Mouse (Mus musculus) embryo, embryonic 10 days (tissue): ENCODE data around the gene Naip5.
"Not testable (repeated sequence)": the region's sequence is repeated elsewhere in the genome, so short reads cannot be mapped to it uniquely, and the experiment has no call there.

Source experiments
- DNase-seq: peaks from one replicate; pipeline ENCODE4 v3.0.0-alpha.2; 2015; ENCODE audit warnings: low spot score

Naip5 gene

GRCm38 (mm10) chr13:100246223-100246622, at the start of gene Naip5:
Gene Naip5 (minus strand): TSS chr13:100246323.
- DNase-seq = not testable (repeated sequence)

- no peak for DNase-seq
Observed at GRCm38 (mm10) chr13:100284611-100285010, 38.5 kb upstream of the Naip5 start.

GRCm38 (mm10) chr13:100271474-100272132, 25.5 kb upstream of the Naip5 start:
- not testable (repeated sequence) for DNase-seq

- DNase-seq = not testable (repeated sequence)
Observed at GRCm38 (mm10) chr13:100256996-100257395, 10.9 kb upstream of the Naip5 start.

GRCm38 (mm10) chr13:100255925-100256324, 9.8 kb upstream of the Naip5 start:
- DNase-seq = not testable (repeated sequence)

GRCm38 (mm10) chr13:100251897-100252296, 5.8 kb upstream of the Naip5 start:
- DNase-seq = not testable (repeated sequence)

- DNase-seq = not testable (repeated sequence)
Observed at GRCm38 (mm10) chr13:100246896-100247519, 885 bp upstream of the Naip5 start.

- DNase-seq = no peak
Observed at GRCm38 (mm10) chr13:100243702-100244101, 2.4 kb downstream of the Naip5 start.

- DNase-seq = not testable (repeated sequence)
Observed at GRCm38 (mm10) chr13:100213683-100214082, 32.4 kb downstream of the Naip5 start.

GRCm38 (mm10) chr13:100210540-100210939, 35.6 kb downstream of the Naip5 start:
- DNase-seq = peak; percentile 87

- DNase-seq = no peak
Observed at GRCm38 (mm10) chr13:100203319-100203718, 42.8 kb downstream of the Naip5 start.

- DNase-seq = not testable (repeated sequence)
Observed at GRCm38 (mm10) chr13:100201659-100202333, 44.3 kb downstream of the Naip5 start, which contains the start of gene Naip2. Gene Naip2 (minus strand): TSS chr13:100202092.

GRCm38 (mm10) chr13:100200778-100201177, 45.3 kb downstream of the Naip5 start:
- DNase-seq = no peak

- no peak for DNase-seq
Observed at GRCm38 (mm10) chr13:100195421-100195820, 50.7 kb downstream of the Naip5 start.

- DNase-seq = not testable (repeated sequence)
Observed at GRCm38 (mm10) chr13:100183111-100183510, 63.0 kb downstream of the Naip5 start.

- DNase-seq = not testable (repeated sequence)
Observed at GRCm38 (mm10) chr13:100174360-100174759, 71.8 kb downstream of the Naip5 start.

GRCm38 (mm10) chr13:100166378-100166777, 79.7 kb downstream of the Naip5 start:
- DNase-seq = not testable (repeated sequence)

- DNase-seq = not testable (repeated sequence)
Observed at GRCm38 (mm10) chr13:100162467-100162866, 83.7 kb downstream of the Naip5 start.
